ENCODE assay signal across 8 mouse cellular contexts in genomic region chr4:118446415-118447153, GRCm38 (mm10). TPM values are rescaled to one million over a fixed set of nuclear protein-coding genes. Genes with fewer than 3 reads are reported as not detected.
A peak's percentile ranks its signal among the peaks of the same experiment; 100 is the strongest.
DNase-seq lines count a peak whose midpoint lies in the region; ATAC-seq and TF ChIP-seq lines count a peak whose summit lies in the region.

No protein-coding gene starts in this region.

- WGBS in lung, embryonic 16.5 days = 27% methylated on average over 24 of the region's 24 CpGs
- 14% methylated on average over 24 of the region's 24 CpGs for WGBS in forebrain, embryonic 15.5 days
- 56% methylated on average over 24 of the region's 24 CpGs for WGBS in liver, postnatal 0 days (ENCODE audit: insufficient replicate concordance)
- 24% methylated on average over 24 of the region's 24 CpGs for WGBS in stomach, postnatal 0 days

- H3K9me3 ChIP-seq in lung, embryonic 16.5 days (ENCODE audit: control insufficient read depth, low read length) = no peaks in the 10 kb centered on the region
- no peaks in the 10 kb centered on the region for H3K9me3 ChIP-seq in forebrain, embryonic 15.5 days
- H3K9me3 ChIP-seq in liver, postnatal 0 days (ENCODE audit: low read length) = no peaks in the 10 kb centered on the region
- H3K9me3 ChIP-seq in stomach, postnatal 0 days (ENCODE audit: control insufficient read depth, low read length) = no peaks in the 10 kb centered on the region

- 0 out of 2 replicates have a peak overlapping the region, but pooled peaks have one; percentile 16 for H3K27ac ChIP-seq in lung, embryonic 16.5 days (ENCODE audit: low read length)
- H3K27ac ChIP-seq in forebrain, embryonic 15.5 days (replicated peaks) = no peak overlapping the region
- H3K27ac ChIP-seq in liver, postnatal 0 days (ENCODE audit: low read depth) = no peak overlapping the region
- H3K27ac ChIP-seq in stomach, postnatal 0 days (replicated peaks) = peak overlapping the region; percentile 73

- H3K4me2 ChIP-seq in lung, embryonic 16.5 days (ENCODE audit: low read depth, low read length) = peak overlapping the region; percentile 76
- peak overlapping the region; percentile 79 for H3K4me2 ChIP-seq in forebrain, embryonic 15.5 days (replicated peaks)
- peak overlapping the region; percentile 55 for H3K4me2 ChIP-seq in liver, postnatal 0 days (ENCODE audit: low read depth, low read length)
- peak overlapping the region; percentile 59 for H3K4me2 ChIP-seq in stomach, postnatal 0 days (replicated peaks; ENCODE audit: low read depth)

- no peaks in the 10 kb centered on the region for H3K27me3 ChIP-seq in lung, embryonic 16.5 days (ENCODE audit: control insufficient read depth, insufficient read depth, low read depth, low read length)
- H3K27me3 ChIP-seq in forebrain, embryonic 15.5 days = no peaks in the 10 kb centered on the region
- no peaks in the 10 kb centered on the region for H3K27me3 ChIP-seq in liver, postnatal 0 days (ENCODE audit: insufficient read depth, low read length)
- H3K27me3 ChIP-seq in stomach, postnatal 0 days (ENCODE audit: control insufficient read depth, insufficient read depth, low read length) = no peaks in the 10 kb centered on the region

- H3K9ac ChIP-seq in lung, embryonic 16.5 days (ENCODE audit: low read length) = peak overlapping the region; percentile 61
- peak overlapping the region; percentile 23 for H3K9ac ChIP-seq in forebrain, embryonic 15.5 days (replicated peaks)
- no peak overlapping the region for H3K9ac ChIP-seq in liver, postnatal 0 days (replicated peaks)
- peak overlapping the region; percentile 47 for H3K9ac ChIP-seq in stomach, postnatal 0 days (ENCODE audit: low read length)

- H3K4me1 ChIP-seq in lung, embryonic 16.5 days (replicated peaks; ENCODE audit: control insufficient read depth, insufficient read depth, low read length) = peaks cover 10% of the 10 kb centered on the region
- H3K4me1 ChIP-seq in forebrain, embryonic 15.5 days = peaks cover 16% of the 10 kb centered on the region
- no peaks in the 10 kb centered on the region; the same call in 1 of the 2 replicates for H3K4me1 ChIP-seq in liver, postnatal 0 days (ENCODE audit: insufficient read depth)
- no peaks in the 10 kb centered on the region for H3K4me1 ChIP-seq in stomach, postnatal 0 days (replicated peaks; ENCODE audit: control insufficient read depth, insufficient read depth)

- H3K36me3 ChIP-seq in lung, embryonic 16.5 days (ENCODE audit: control insufficient read depth, insufficient read depth, low read length) = no peaks in the 10 kb centered on the region
- no peaks in the 10 kb centered on the region for H3K36me3 ChIP-seq in forebrain, embryonic 15.5 days
- H3K36me3 ChIP-seq in liver, postnatal 0 days (replicated peaks; ENCODE audit: insufficient read depth, low read length) = no peaks in the 10 kb centered on the region
- H3K36me3 ChIP-seq in stomach, postnatal 0 days (ENCODE audit: control insufficient read depth, insufficient read depth, low read length) = no peaks in the 10 kb centered on the region

- TF ChIP-seq CTCF in liver, postnatal 0 days (IDR thresholded peaks at IDR 0.05; ENCODE audit: low read depth) = no peak
- peak; percentile 19 for TF ChIP-seq CTCF in stomach, postnatal 0 days (IDR thresholded peaks at IDR 0.05; ENCODE audit: low read depth)

- no peak; the same call in 1 of the 2 replicates for ATAC-seq in lung, embryonic 16.5 days (ENCODE audit: low read depth)
- peak; percentile 60 for ATAC-seq in forebrain, embryonic 15.5 days (replicated peaks)
- no peak for ATAC-seq in liver, postnatal 0 days
- ATAC-seq in stomach, postnatal 0 days (ENCODE audit: low FRiP score, low TSS enrichment) = peak; percentile 77
- ATAC-seq in CD4-positive, CD25-positive, alpha-beta regulatory T cell, adult 4 months = no peak

- peak overlapping the region; percentile 46 for H3K4me3 ChIP-seq in lung, embryonic 16.5 days (ENCODE audit: low read length)
- peak overlapping the region; percentile 42 for H3K4me3 ChIP-seq in forebrain, embryonic 15.5 days
- H3K4me3 ChIP-seq in liver, postnatal 0 days (ENCODE audit: low read depth, low read length) = no peak overlapping the region
- H3K4me3 ChIP-seq in stomach, postnatal 0 days (ENCODE audit: low read depth, low read length) = peak overlapping the region; percentile 28

- TF ChIP-seq EP300 in liver, postnatal 0 days (IDR thresholded peaks at IDR 0.05; ENCODE audit: low read depth) = no peak
- no peak for TF ChIP-seq EP300 in stomach, postnatal 0 days (optimal IDR thresholded peaks at IDR 0.05)

- DNase-seq in lung, postnatal 10 days = no peak
- no peak for DNase-seq in liver, postnatal 0 days
- peak; percentile 28 for DNase-seq in stomach, postnatal 0 days (ENCODE audit: low spot score)
- DNase-seq in thymus, postnatal 36 days = no peak
- no peak for DNase-seq in adrenal gland, adult 2 months

RNA-seq across cellular contexts. Expression of gene Cdc20, which starts 9.4 kb away (rescaled TPM):
- 292 TPM in 2 replicates for polyA plus RNA-seq in lung, embryonic 16.5 days (2015; fragmentation: Nextera tagmentation; extraction: Ambion mirVana)
- 123 and 130 TPM in 2 replicates for polyA plus RNA-seq in forebrain, embryonic 15.5 days (2015; fragmentation: Nextera tagmentation; extraction: Ambion mirVana)
- 53.9 and 63.0 TPM in 2 replicates for polyA plus RNA-seq in liver, postnatal 0 days (2015; fragmentation: Nextera tagmentation; extraction: Ambion mirVana)
- 50.0 and 67.3 TPM in 2 replicates for polyA plus RNA-seq in stomach, postnatal 0 days (2015; fragmentation: Nextera tagmentation; extraction: Ambion mirVana)
- 1 to 10 TPM; 3.6 to 4.5 TPM for total RNA-seq in adrenal gland, adult 2 months (2021)
- 6.9 and 8.1 TPM in 2 replicates for polyA plus RNA-seq in adrenal gland, adult 2 months (2012; rRNA removed)
- 1 to 10 TPM; 4.6 to 7.1 TPM for polyA plus RNA-seq in CD4-positive, CD25-positive, alpha-beta regulatory T cell, adult 4 months (2017; shearing (Covaris generic))

RNA-seq across cellular contexts. Expression of gene Mpl, which starts 10.7 kb away (rescaled TPM):
- 0.67 and 0.83 TPM in 2 replicates for polyA plus RNA-seq in lung, embryonic 16.5 days (2015; fragmentation: Nextera tagmentation; extraction: Ambion mirVana)
- 0.08 and 0.09 TPM in 2 replicates for polyA plus RNA-seq in forebrain, embryonic 15.5 days (2015; fragmentation: Nextera tagmentation; extraction: Ambion mirVana)
- 9.0 and 9.3 TPM in 2 replicates for polyA plus RNA-seq in liver, postnatal 0 days (2015; fragmentation: Nextera tagmentation; extraction: Ambion mirVana)
- 0.05 and 0.06 TPM in 2 replicates for polyA plus RNA-seq in stomach, postnatal 0 days (2015; fragmentation: Nextera tagmentation; extraction: Ambion mirVana)
- total RNA-seq in adrenal gland, adult 2 months (2021) = under 1 TPM in 1 of 2 experiments, not detected in 1; 0.17 TPM
- 0.04 TPM in 1 of 2 replicates, not detected in the other for polyA plus RNA-seq in adrenal gland, adult 2 months (2012; rRNA removed)
- not detected for polyA plus RNA-seq in CD4-positive, CD25-positive, alpha-beta regulatory T cell, adult 4 months (2017; shearing (Covaris generic))

RNA-seq across cellular contexts. Expression of gene Elovl1, which starts 18.7 kb away (rescaled TPM):
- polyA plus RNA-seq in lung, embryonic 16.5 days (2015; fragmentation: Nextera tagmentation; extraction: Ambion mirVana) = 111 and 116 TPM in 2 replicates
- polyA plus RNA-seq in forebrain, embryonic 15.5 days (2015; fragmentation: Nextera tagmentation; extraction: Ambion mirVana) = 21.3 and 21.4 TPM in 2 replicates
- polyA plus RNA-seq in liver, postnatal 0 days (2015; fragmentation: Nextera tagmentation; extraction: Ambion mirVana) = 48.4 and 51.5 TPM in 2 replicates
- 366 and 374 TPM in 2 replicates for polyA plus RNA-seq in stomach, postnatal 0 days (2015; fragmentation: Nextera tagmentation; extraction: Ambion mirVana)
- total RNA-seq in adrenal gland, adult 2 months (2021) = 100 to 1,000 TPM in 1 of 2 experiments, 10 to 100 TPM in 1; 81.0 to 123 TPM
- polyA plus RNA-seq in adrenal gland, adult 2 months (2012; rRNA removed) = 158 and 228 TPM in 2 replicates
- 100 to 1,000 TPM; 115 to 129 TPM for polyA plus RNA-seq in CD4-positive, CD25-positive, alpha-beta regulatory T cell, adult 4 months (2017; shearing (Covaris generic))

RNA-seq across cellular contexts. Expression of gene Med8, which starts 37.4 kb away (rescaled TPM):
- 87.8 and 90.1 TPM in 2 replicates for polyA plus RNA-seq in lung, embryonic 16.5 days (2015; fragmentation: Nextera tagmentation; extraction: Ambion mirVana)
- 115 and 122 TPM in 2 replicates for polyA plus RNA-seq in forebrain, embryonic 15.5 days (2015; fragmentation: Nextera tagmentation; extraction: Ambion mirVana)
- polyA plus RNA-seq in liver, postnatal 0 days (2015; fragmentation: Nextera tagmentation; extraction: Ambion mirVana) = 55.2 and 59.7 TPM in 2 replicates
- 86.7 and 87.3 TPM in 2 replicates for polyA plus RNA-seq in stomach, postnatal 0 days (2015; fragmentation: Nextera tagmentation; extraction: Ambion mirVana)
- total RNA-seq in adrenal gland, adult 2 months (2021) = 10 to 100 TPM; 55.6 to 68.1 TPM
- polyA plus RNA-seq in adrenal gland, adult 2 months (2012; rRNA removed) = 10.6 and 12.1 TPM in 2 replicates
- 100 to 1,000 TPM; 110 to 111 TPM for polyA plus RNA-seq in CD4-positive, CD25-positive, alpha-beta regulatory T cell, adult 4 months (2017; shearing (Covaris generic))

RNA-seq across cellular contexts. Expression of gene Szt2, which starts 37.5 kb away (rescaled TPM):
- 5.8 and 6.3 TPM in 2 replicates for polyA plus RNA-seq in lung, embryonic 16.5 days (2015; fragmentation: Nextera tagmentation; extraction: Ambion mirVana)
- polyA plus RNA-seq in forebrain, embryonic 15.5 days (2015; fragmentation: Nextera tagmentation; extraction: Ambion mirVana) = 10.9 and 12.7 TPM in 2 replicates
- 1.2 and 1.9 TPM in 2 replicates for polyA plus RNA-seq in liver, postnatal 0 days (2015; fragmentation: Nextera tagmentation; extraction: Ambion mirVana)
- 2.1 and 2.4 TPM in 2 replicates for polyA plus RNA-seq in stomach, postnatal 0 days (2015; fragmentation: Nextera tagmentation; extraction: Ambion mirVana)
- 10 to 100 TPM; 17.1 to 18.0 TPM for total RNA-seq in adrenal gland, adult 2 months (2021)
- 36.6 and 39.7 TPM in 2 replicates for polyA plus RNA-seq in adrenal gland, adult 2 months (2012; rRNA removed)
- polyA plus RNA-seq in CD4-positive, CD25-positive, alpha-beta regulatory T cell, adult 4 months (2017; shearing (Covaris generic)) = 10 to 100 TPM in 1 of 2 experiments, 1 to 10 TPM in 1; 9.7 to 13.5 TPM

Comparison
In these comparisons a context has a peak if more than half of its experiments do, and no peak if none do; other contexts are left out.
1. ATAC-seq: peak in forebrain, embryonic 15.5 days (single experiment) and stomach, postnatal 0 days (single experiment); none in lung, embryonic 16.5 days (single experiment), liver, postnatal 0 days (single experiment) and CD4-positive, CD25-positive, alpha-beta regulatory T cell, adult 4 months (single experiment).
2. H3K27ac ChIP-seq: peak in lung, embryonic 16.5 days (single experiment) and stomach, postnatal 0 days (single experiment); none in forebrain, embryonic 15.5 days (single experiment) and liver, postnatal 0 days (single experiment).
3. Peak in every context shown above with its lines, with median percentiles within 50 percentile points of each other: H3K4me2 ChIP-seq.